Mouse (Mus musculus) liver, embryonic 13.5 days (tissue): ENCODE data around the gene Fn3k. TPM values are rescaled to one million over a fixed set of nuclear protein-coding genes. Genes with fewer than 3 reads are reported as not detected.

Source experiments
- ATAC-seq: fragments of 200-750 bp; cut with Nextera tagmentation; 2 replicates; pipeline ENCODE4 v1.8.0; 2017; ENCODE audit warnings: low read depth, mild to moderate bottlenecking, moderate number of reproducible peaks, moderate library complexity
- DNase-seq: peaks from one replicate; pipeline ENCODE4 v3.0.0; 2022
- H3K27ac ChIP-seq: fragments of 300-500 bp; sonication (generic); 2 replicates; pipeline ENCODE4 v1.5.1; 2015; ENCODE audit warnings: moderate library complexity, mild to moderate bottlenecking, inconsistent platforms
- H3K27me3 ChIP-seq: fragments of 300-500 bp; sonication (generic); 2 replicates; pipeline ENCODE4 v1.6.1; 2015; ENCODE audit warnings: mild to moderate bottlenecking, inconsistent platforms
- H3K36me3 ChIP-seq: fragments of 300-500 bp; sonication (generic); 2 replicates; pipeline ENCODE4 v1.6.1; 2015; ENCODE audit warnings: mild to moderate bottlenecking, inconsistent platforms
- H3K4me1 ChIP-seq: fragments of 300-500 bp; sonication (generic); replicated peaks from 2 replicates; pipeline ENCODE4 v1.6.1; 2015; ENCODE audit warnings: inconsistent platforms
- H3K4me2 ChIP-seq: fragments of 300-500 bp; sonication (generic); 2 replicates; pipeline ENCODE4 v1.6.1; 2015; ENCODE audit warnings: inconsistent platforms, mild to moderate bottlenecking, moderate library complexity
- H3K4me3 ChIP-seq: fragments of 300-500 bp; sonication (generic); replicated peaks from 2 replicates; pipeline ENCODE4 v1.5.1; 2015; ENCODE audit warnings: mild to moderate bottlenecking, inconsistent platforms
- H3K9ac ChIP-seq: fragments of 300-500 bp; sonication (generic); 2 replicates; pipeline ENCODE4 v1.6.1; 2015; ENCODE audit warnings: mild to moderate bottlenecking, inconsistent platforms
- H3K9me3 ChIP-seq: fragments of 300-500 bp; sonication (generic); replicated peaks from 2 replicates; pipeline ENCODE4 v1.6.1; 2016; ENCODE audit warnings: inconsistent platforms
- WGBS: fragments of 180-500 bp; shearing (Covaris S2); methylation state at CpG from one replicate; pipeline ENCODE4 v1.1.7; 2015; ENCODE audit not compliant: insufficient replicate concordance; 5-methylcytosine and 5-hydroxymethylcytosine counted together
- microRNA-seq: library from miRNA; unstranded; fragments of <30 nt; microRNA quantifications from one replicate; pipeline ENCODE4, GENCODE M21; 2016
- polyA plus RNA-seq: library from polyadenylated mRNA; unstranded; fragments of >200 nt; fragmentation: Nextera tagmentation; extraction: Ambion mirVana; gene quantifications from 2 replicates; pipeline ENCODE4 v1.2.1, GENCODE M21; 2015

Gene Fn3k
- polyA plus RNA-seq, 1 experiment from 2014 or later, result 42.7 TPM

- no peak overlapping the region for H3K9ac ChIP-seq
- H3K4me2 ChIP-seq, result no peak overlapping the region
- H3K4me3 ChIP-seq, result no peak overlapping the region
- DNase-seq, result no peak
- no peak overlapping the region for H3K27ac ChIP-seq
- peaks cover 16% of the 10 kb centered on the region for H3K4me1 ChIP-seq
- 88% methylated on average over 3 of the region's 3 CpGs for WGBS
- peaks cover 80% of the 10 kb centered on the region for H3K36me3 ChIP-seq
- H3K9me3 ChIP-seq, result peaks cover 6% of the 10 kb centered on the region; the same call in 1 of the 2 replicates
- no peak for ATAC-seq
- no peaks in the 10 kb centered on the region for H3K27me3 ChIP-seq
Observed at GRCm38 (mm10) chr11:121457874-121458273, 23.2 kb downstream of the Fn3k start.

- Histone ChIP-seq H3K27ac (no peak overlapping the region), H3K36me3 (peaks cover 45% of the 10 kb centered on the region), H3K9me3 (no peaks in the 10 kb centered on the region), H3K9ac (no peak overlapping the region), H3K4me3 (no peak overlapping the region), H3K4me2 (no peak overlapping the region), H3K4me1 (no peaks in the 10 kb centered on the region), H3K27me3 (no peaks in the 10 kb centered on the region)
- 90% methylated on average over 6 of the region's 6 CpGs for WGBS
- DNase-seq, result no peak
- no peak for ATAC-seq
Observed at GRCm38 (mm10) chr11:121467408-121467807, 32.7 kb downstream of the Fn3k start.

- Histone ChIP-seq H3K4me2 (no peak overlapping the region), H3K36me3 (peaks cover 42% of the 10 kb centered on the region), H3K27ac (no peak overlapping the region), H3K27me3 (no peaks in the 10 kb centered on the region), H3K4me3 (no peak overlapping the region), H3K9ac (no peak overlapping the region), H3K9me3 (no peaks in the 10 kb centered on the region), H3K4me1 (0 out of 2 replicates have a peak, but pooled peaks cover 6% of the 10 kb centered on the region)
- no peak for DNase-seq
- no peak for ATAC-seq
- WGBS, result 52% methylated on average over 3 of the region's 3 CpGs
Observed at GRCm38 (mm10) chr11:121474831-121475230, 40.1 kb downstream of the Fn3k start.

- Histone ChIP-seq H3K36me3 (peaks cover 42% of the 10 kb centered on the region), H3K4me2 (no peak overlapping the region), H3K27me3 (no peaks in the 10 kb centered on the region), H3K27ac (no peak overlapping the region), H3K4me3 (no peak overlapping the region), H3K9me3 (no peaks in the 10 kb centered on the region), H3K4me1 (0 out of 2 replicates have a peak, but pooled peaks cover 6% of the 10 kb centered on the region), H3K9ac (no peak overlapping the region)
- WGBS, result 22% methylated on average over 9 of the region's 9 CpGs
- DNase-seq (peak; percentile 52), ATAC-seq (peak; percentile 39)
Observed at GRCm38 (mm10) chr11:121475699-121476415, 41.1 kb downstream of the Fn3k start.

GRCm38 (mm10) chr11:121479476-121480203 is 44.9 kb downstream of the Fn3k start:
- no peak overlapping the region for H3K4me2 ChIP-seq
- no peak overlapping the region for H3K9ac ChIP-seq
- peaks cover 43% of the 10 kb centered on the region for H3K36me3 ChIP-seq
- 80% methylated on average over 15 of the region's 15 CpGs for WGBS
- H3K27me3 ChIP-seq, result no peaks in the 10 kb centered on the region
- DNase-seq (no peak), ATAC-seq (no peak)
- 0 out of 2 replicates have a peak, but pooled peaks cover 12% of the 10 kb centered on the region for H3K4me1 ChIP-seq
- H3K9me3 ChIP-seq, result no peaks in the 10 kb centered on the region
- H3K4me3 ChIP-seq, result no peak overlapping the region
- H3K27ac ChIP-seq, result no peak overlapping the region

- Histone ChIP-seq H3K27me3 (no peaks in the 10 kb centered on the region), H3K36me3 (peaks cover 34% of the 10 kb centered on the region), H3K9me3 (no peaks in the 10 kb centered on the region), H3K4me1 (0 out of 2 replicates have a peak, but pooled peaks cover 8% of the 10 kb centered on the region), H3K4me3 (no peak overlapping the region), H3K4me2 (no peak overlapping the region), H3K27ac (no peak overlapping the region), H3K9ac (no peak overlapping the region)
- 75% methylated on average over 2 of the region's 2 CpGs for WGBS
- DNase-seq (no peak), ATAC-seq (0 out of 2 replicates have a peak, but pooled peaks have one; percentile 34)
Observed at GRCm38 (mm10) chr11:121481129-121481528, 46.4 kb downstream of the Fn3k start.

- no peak for ATAC-seq
- peaks cover 6% of the 10 kb centered on the region; the same call in 1 of the 2 replicates for H3K36me3 ChIP-seq
- no peak overlapping the region for H3K27ac ChIP-seq
- no peak overlapping the region for H3K9ac ChIP-seq
- no peak overlapping the region for H3K4me3 ChIP-seq
- peaks cover 14% of the 10 kb centered on the region; the same call in 1 of the 2 replicates for H3K4me1 ChIP-seq
- no peaks in the 10 kb centered on the region for H3K9me3 ChIP-seq
- 47% methylated on average over 9 of the region's 9 CpGs for WGBS
- H3K27me3 ChIP-seq, result no peaks in the 10 kb centered on the region
- no peak overlapping the region for H3K4me2 ChIP-seq
- no peak for DNase-seq
Observed at GRCm38 (mm10) chr11:121485882-121486281, 51.2 kb downstream of the Fn3k start.

GRCm38 (mm10) chr11:121490651-121491050 is 55.9 kb downstream of the Fn3k start:
- no peak overlapping the region for H3K9ac ChIP-seq
- peak; percentile 35; the same call in 1 of the 2 replicates for ATAC-seq
- peaks cover 27% of the 10 kb centered on the region for H3K36me3 ChIP-seq
- DNase-seq, result no peak
- H3K4me2 ChIP-seq, result no peak overlapping the region
- H3K9me3 ChIP-seq, result no peaks in the 10 kb centered on the region
- no peak overlapping the region for H3K4me3 ChIP-seq
- peaks cover 7% of the 10 kb centered on the region; the same call in 1 of the 2 replicates for H3K4me1 ChIP-seq
- no peaks in the 10 kb centered on the region for H3K27me3 ChIP-seq
- H3K27ac ChIP-seq, result peak overlapping the region; percentile 5; the same call in 1 of the 2 replicates

Small RNA genes within 50 kb of the gene (microRNA-seq; reads per million reads assigned to microRNA genes)
- gene Mir7236, result not detected

Other genes with a start within 250 kb of the Fn3k start
- 2.2 and 2.4 TPM in 2 replicates for gene Hexdc, start 230.5 kb upstream of the Fn3k start, polyA plus RNA-seq
- gene Ogfod3, start 230.2 kb upstream of the Fn3k start, polyA plus RNA-seq, result 14.7 and 14.9 TPM in 2 replicates
- 20.0 and 21.0 TPM in 2 replicates for gene Cybc1, start 205.6 kb upstream of the Fn3k start, polyA plus RNA-seq
- 101 and 117 TPM in 2 replicates for gene Narf, start 197.7 kb upstream of the Fn3k start, polyA plus RNA-seq
- gene Foxk2, start 174.9 kb upstream of the Fn3k start, polyA plus RNA-seq, result 3.4 and 3.9 TPM in 2 replicates
- 21.8 and 23.2 TPM in 2 replicates for gene Wdr45b, start 80.5 kb upstream of the Fn3k start, polyA plus RNA-seq
- gene Rab40b, start 46.7 kb upstream of the Fn3k start, polyA plus RNA-seq, result 0.82 and 0.88 TPM in 2 replicates
- gene Fn3krp, start 13.5 kb upstream of the Fn3k start, polyA plus RNA-seq, result 27.6 and 31.4 TPM in 2 replicates
- gene Tbcd, start 17.0 kb downstream of the Fn3k start, polyA plus RNA-seq, result 22.2 and 23.0 TPM in 2 replicates
- 0.22 and 0.30 TPM in 2 replicates for gene Zfp750, start 84.4 kb downstream of the Fn3k start, polyA plus RNA-seq
- gene B3gntl1, start 238.2 kb downstream of the Fn3k start, polyA plus RNA-seq, result 1.9 and 2.1 TPM in 2 replicates